Mouse (Mus musculus) forebrain, embryonic 15.5 days (tissue): ENCODE data around the gene Tnfaip8l1. TPM values are rescaled to one million over a fixed set of nuclear protein-coding genes. Genes with fewer than 3 reads are reported as not detected.

ENCODE experiments used
- ATAC-seq: fragments of 200-750 bp; cut with Nextera tagmentation; replicated peaks from 2 replicates; pipeline ENCODE4 v1.8.0; 2017; ENCODE audit warnings: mild to moderate bottlenecking, moderate TSS enrichment, moderate library complexity
- H3K27ac ChIP-seq: fragments of 300-500 bp; sonication (generic); replicated peaks from 2 replicates; pipeline ENCODE4 v1.5.1; 2015; ENCODE audit warnings: mild to moderate bottlenecking, inconsistent platforms
- H3K27me3 ChIP-seq: fragments of 300-500 bp; sonication (generic); 2 replicates; pipeline ENCODE4 v1.6.1; 2015; ENCODE audit warnings: inconsistent platforms
- H3K36me3 ChIP-seq: fragments of 300-500 bp; sonication (generic); 2 replicates; pipeline ENCODE4 v1.6.1; 2015; ENCODE audit warnings: mild to moderate bottlenecking, inconsistent platforms
- H3K4me1 ChIP-seq: fragments of 300-500 bp; sonication (generic); 2 replicates; pipeline ENCODE4 v1.6.1; 2015; ENCODE audit warnings: inconsistent platforms
- H3K4me2 ChIP-seq: fragments of 300-500 bp; sonication (generic); replicated peaks from 2 replicates; pipeline ENCODE4 v1.6.1; 2015; ENCODE audit warnings: mild to moderate bottlenecking, inconsistent platforms
- H3K4me3 ChIP-seq: fragments of 300-500 bp; sonication (generic); 2 replicates; pipeline ENCODE4 v1.5.1; 2015; ENCODE audit warnings: mild to moderate bottlenecking, inconsistent platforms
- H3K9ac ChIP-seq: fragments of 300-500 bp; sonication (generic); replicated peaks from 2 replicates; pipeline ENCODE4 v1.6.1; 2015; ENCODE audit warnings: mild to moderate bottlenecking, inconsistent platforms
- H3K9me3 ChIP-seq: fragments of 300-500 bp; sonication (generic); 2 replicates; pipeline ENCODE4 v1.6.1; 2016; ENCODE audit warnings: inconsistent platforms
- WGBS: fragments of 180-500 bp; shearing (Covaris S2); methylation state at CpG from one replicate; pipeline ENCODE4 v1.1.7; 2015; ENCODE audit warnings: mixed read lengths; 5-methylcytosine and 5-hydroxymethylcytosine counted together
- microRNA-seq: library from miRNA; unstranded; fragments of <30 nt; microRNA quantifications from one replicate; pipeline ENCODE4, GENCODE M21; 2016
- polyA plus RNA-seq: library from polyadenylated mRNA; unstranded; fragments of >200 nt; fragmentation: Nextera tagmentation; extraction: Ambion mirVana; gene quantifications from 2 replicates; pipeline ENCODE4 v1.2.1, GENCODE M21; 2015

The Tnfaip8l1 gene
- polyA plus RNA-seq, 1 experiment from 2014 or later: 9.0 TPM

- H3K36me3 ChIP-seq: peaks cover 54% of the 10 kb centered on the region
- no peak for ATAC-seq
- H3K9ac ChIP-seq: no peak overlapping the region
- H3K9me3 ChIP-seq: no peaks in the 10 kb centered on the region
- no peaks in the 10 kb centered on the region for H3K27me3 ChIP-seq
- WGBS: 83% methylated on average over 2 of the region's 2 CpGs
- H3K4me1 ChIP-seq: peaks cover 13% of the 10 kb centered on the region
- no peak overlapping the region for H3K4me2 ChIP-seq
- no peak overlapping the region for H3K27ac ChIP-seq
- H3K4me3 ChIP-seq: no peak overlapping the region
These were observed 48.8 kb downstream of the Tnfaip8l1 start for GRCm38 (mm10) chr17:56211090-56211489.

GRCm38 (mm10) chr17:56212676-56213075, 50.4 kb downstream of the Tnfaip8l1 start:
- H3K4me1 ChIP-seq: peaks cover 28% of the 10 kb centered on the region
- no peak for ATAC-seq
- peaks cover 40% of the 10 kb centered on the region for H3K36me3 ChIP-seq
- H3K27ac ChIP-seq: no peak overlapping the region
- no peak overlapping the region for H3K4me3 ChIP-seq
- H3K9ac ChIP-seq: no peak overlapping the region
- H3K9me3 ChIP-seq: no peaks in the 10 kb centered on the region
- H3K4me2 ChIP-seq: no peak overlapping the region
- WGBS: 78% methylated on average over 6 of the region's 6 CpGs
- H3K27me3 ChIP-seq: no peaks in the 10 kb centered on the region

GRCm38 (mm10) chr17:56214229-56214628, 52.0 kb downstream of the Tnfaip8l1 start:
- Histone ChIP-seq H3K9me3 (no peaks in the 10 kb centered on the region), H3K4me1 (peaks cover 33% of the 10 kb centered on the region), H3K27ac (no peak overlapping the region), H3K9ac (no peak overlapping the region), H3K36me3 (peaks cover 26% of the 10 kb centered on the region), H3K4me3 (no peak overlapping the region), H3K4me2 (no peak overlapping the region), H3K27me3 (no peaks in the 10 kb centered on the region)
- no peak for ATAC-seq
- 65% methylated on average over 1 of the region's 1 CpGs for WGBS

- ATAC-seq: no peak
- H3K9ac ChIP-seq: peak overlapping the region; percentile 84
- H3K9me3 ChIP-seq: no peaks in the 10 kb centered on the region
- peaks cover 33% of the 10 kb centered on the region for H3K4me1 ChIP-seq
- H3K27ac ChIP-seq: no peak overlapping the region
- peak overlapping the region; percentile 77 for H3K4me3 ChIP-seq
- H3K27me3 ChIP-seq: no peaks in the 10 kb centered on the region
- no peaks in the 10 kb centered on the region for H3K36me3 ChIP-seq
- H3K4me2 ChIP-seq: peak overlapping the region; percentile 72
- WGBS: 65% methylated on average over 13 of the region's 13 CpGs
These were observed 55.4 kb downstream of the Tnfaip8l1 start for GRCm38 (mm10) chr17:56217670-56218069.

GRCm38 (mm10) chr17:56218377-56219191, 56.3 kb downstream of the Tnfaip8l1 start, which contains the start of gene Dpp9:
Dpp9 (minus strand) TSS chr17:56218905.
- peak; percentile 99 for ATAC-seq
- Histone ChIP-seq H3K4me2 (peak within 1 kb of the TSS; percentile 72), H3K27ac (peak within 1 kb of the TSS; percentile 92), H3K27me3 (no peaks in the 10 kb centered on the region), H3K4me3 (peak within 1 kb of the TSS; percentile 77), H3K36me3 (no peaks in the 10 kb centered on the region), H3K4me1 (peaks cover 33% of the 10 kb centered on the region), H3K9ac (peak within 1 kb of the TSS; percentile 84), H3K9me3 (no peaks in the 10 kb centered on the region)
- WGBS: under 1% methylated on average over 75 of the region's 78 CpGs

GRCm38 (mm10) chr17:56219251-56219650, 57.0 kb downstream of the Tnfaip8l1 start:
- Histone ChIP-seq H3K4me2 (peak overlapping the region; percentile 72), H3K9ac (peak overlapping the region; percentile 84), H3K4me3 (peak overlapping the region; percentile 77), H3K27me3 (no peaks in the 10 kb centered on the region), H3K9me3 (no peaks in the 10 kb centered on the region), H3K36me3 (no peaks in the 10 kb centered on the region), H3K4me1 (peaks cover 32% of the 10 kb centered on the region), H3K27ac (peak overlapping the region; percentile 92)
- WGBS: 48% methylated on average over 12 of the region's 12 CpGs
- ATAC-seq: 0 out of 2 replicates have a peak, but pooled peaks have one; percentile 37

- Histone ChIP-seq H3K9me3 (no peaks in the 10 kb centered on the region), H3K4me2 (no peak overlapping the region), H3K36me3 (no peaks in the 10 kb centered on the region), H3K27ac (no peak overlapping the region), H3K4me3 (no peak overlapping the region), H3K9ac (no peak overlapping the region), H3K27me3 (no peaks in the 10 kb centered on the region), H3K4me1 (peaks cover 27% of the 10 kb centered on the region)
- ATAC-seq: no peak
- WGBS: 76% methylated on average over 3 of the region's 3 CpGs
These were observed 57.5 kb downstream of the Tnfaip8l1 start for GRCm38 (mm10) chr17:56219805-56220204.

Small RNA genes lying within 50 kb of the gene (microRNA-seq; reads per million reads assigned to microRNA genes)
- gene Gm44397: not detected

Other genes with a start within 250 kb of the Tnfaip8l1 start
- 6.9 and 7.9 TPM in 2 replicates for gene Zfp119b, start 213.0 kb upstream of the Tnfaip8l1 start, polyA plus RNA-seq
- 3.1 and 3.9 TPM in 2 replicates for gene Ebi3, start 209.8 kb upstream of the Tnfaip8l1 start, polyA plus RNA-seq
- 25.2 and 27.8 TPM in 2 replicates for gene Yju2, start 203.4 kb upstream of the Tnfaip8l1 start, polyA plus RNA-seq
- gene Shd, start 192.0 kb upstream of the Tnfaip8l1 start, polyA plus RNA-seq: 118 and 121 TPM in 2 replicates
- 127 and 151 TPM in 2 replicates for gene Fsd1, start 176.0 kb upstream of the Tnfaip8l1 start, polyA plus RNA-seq
- gene Stap2, start 156.9 kb upstream of the Tnfaip8l1 start, polyA plus RNA-seq: 4.9 and 5.5 TPM in 2 replicates
- gene Mpnd, start 156.8 kb upstream of the Tnfaip8l1 start, polyA plus RNA-seq: 190 and 191 TPM in 2 replicates
- gene Sh3gl1, start 125.8 kb upstream of the Tnfaip8l1 start, polyA plus RNA-seq: 120 and 122 TPM in 2 replicates
- 10.8 and 14.3 TPM in 2 replicates for gene Chaf1a, start 122.0 kb upstream of the Tnfaip8l1 start, polyA plus RNA-seq
- 81.1 and 89.5 TPM in 2 replicates for gene Ubxn6, start 87.4 kb upstream of the Tnfaip8l1 start, polyA plus RNA-seq
- gene Hdgfl2, start 82.8 kb upstream of the Tnfaip8l1 start, polyA plus RNA-seq: 144 and 167 TPM in 2 replicates
- 0.11 TPM in 2 replicates for gene Plin4, start 52.7 kb upstream of the Tnfaip8l1 start, polyA plus RNA-seq
- 0.69 and 0.74 TPM in 2 replicates for gene Plin5, start 44.9 kb upstream of the Tnfaip8l1 start, polyA plus RNA-seq
- 0.13 and 0.19 TPM in 2 replicates for gene Lrg1, start 40.5 kb upstream of the Tnfaip8l1 start, polyA plus RNA-seq
- 13.6 and 14.2 TPM in 2 replicates for gene Sema6b, start 22.1 kb upstream of the Tnfaip8l1 start, polyA plus RNA-seq
- 59.7 and 63.2 TPM in 2 replicates for gene Mydgf, start 21.4 kb downstream of the Tnfaip8l1 start, polyA plus RNA-seq
- gene Dpp9, start 56.4 kb downstream of the Tnfaip8l1 start, polyA plus RNA-seq: 30.7 and 31.2 TPM in 2 replicates
- 21.4 and 22.9 TPM in 2 replicates for gene Fem1a, start 94.3 kb downstream of the Tnfaip8l1 start, polyA plus RNA-seq
- 1.3 and 1.7 TPM in 2 replicates for gene Ticam1, start 114.3 kb downstream of the Tnfaip8l1 start, polyA plus RNA-seq
- gene Plin3, start 130.4 kb downstream of the Tnfaip8l1 start, polyA plus RNA-seq: 10.9 and 13.6 TPM in 2 replicates
- not detected in 2 replicates for gene Arrdc5, start 137.8 kb downstream of the Tnfaip8l1 start, polyA plus RNA-seq
- gene Uhrf1, start 140.8 kb downstream of the Tnfaip8l1 start, polyA plus RNA-seq: 55.6 and 65.1 TPM in 2 replicates
- gene Kdm4b, start 163.6 kb downstream of the Tnfaip8l1 start, polyA plus RNA-seq: 81.2 and 81.5 TPM in 2 replicates